Mouse (Mus musculus): ENCODE measurements around the gene Hmgn2.

DNA sequence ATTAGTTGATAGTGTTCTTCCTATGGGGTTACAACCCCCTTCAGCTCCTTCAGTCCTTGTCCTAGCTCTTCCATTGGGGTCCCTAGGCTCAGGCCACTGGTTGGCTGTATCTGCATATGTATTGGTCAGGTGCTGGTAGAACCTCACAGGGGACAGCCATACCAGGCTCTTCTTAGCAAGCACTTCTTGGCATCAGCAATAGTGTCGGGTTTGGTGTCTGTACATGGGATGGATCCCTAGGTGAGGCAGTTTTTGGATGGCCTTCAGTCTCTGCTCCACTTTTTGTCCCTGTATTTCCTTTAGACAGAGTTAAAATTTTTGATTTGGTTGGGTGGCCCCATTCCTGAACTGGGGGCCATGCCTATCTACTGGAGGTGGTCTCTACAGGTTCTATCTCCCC is 9.6 kb downstream of the Hmgn2 start:
- TF ChIP-seq CEBPB (IDR thresholded peaks at IDR 0.05; ENCODE audit: insufficient read depth, poor library complexity, severe bottlenecking): no peak
- TF ChIP-seq TCF12 (IDR thresholded peaks at IDR 0.05; ENCODE audit: insufficient read depth, poor library complexity, severe bottlenecking): no peak
- no peak for TF ChIP-seq POLR2A (IDR thresholded peaks at IDR 0.05; ENCODE audit: insufficient read length, low read depth)
- no peak for TF ChIP-seq USF1 (IDR thresholded peaks at IDR 0.05; ENCODE audit: low read depth)
- no peak for TF ChIP-seq POLR2AphosphoS2 (IDR thresholded peaks at IDR 0.05; ENCODE audit: insufficient read length, low read depth)
- TF ChIP-seq E2F4 (IDR thresholded peaks at IDR 0.05; ENCODE audit: insufficient read depth): no peak
- TF ChIP-seq REST (IDR thresholded peaks at IDR 0.05; ENCODE audit: insufficient read depth, insufficient read length): no peak
- no peak for TF ChIP-seq MYOG (IDR thresholded peaks at IDR 0.05; ENCODE audit: control insufficient read depth in 1 of 3, insufficient read depth in 1 of 3, insufficient read length in 2 of 3, low read depth in 2 of 3)
- TF ChIP-seq TCF3 (IDR thresholded peaks at IDR 0.05; ENCODE audit: insufficient read length, low read depth): no peak
- no peak for TF ChIP-seq MAX (IDR thresholded peaks at IDR 0.05; ENCODE audit: low read depth)
- no peak for TF ChIP-seq MYOD1 (IDR thresholded peaks at IDR 0.05; ENCODE audit: control insufficient read depth in 1 of 3, insufficient read length in 2 of 3, low read depth in 2 of 3)
